Mouse (Mus musculus): ENCODE measurements around the gene C2cd4b. TPM values are rescaled to one million over a fixed set of nuclear protein-coding genes. Genes with fewer than 3 reads are reported as not detected.

The C2cd4b gene
- polyA plus RNA-seq (2015; fragmentation: Nextera tagmentation; extraction: Ambion mirVana), result 0.20 and 0.44 TPM in 2 replicates

DNA sequence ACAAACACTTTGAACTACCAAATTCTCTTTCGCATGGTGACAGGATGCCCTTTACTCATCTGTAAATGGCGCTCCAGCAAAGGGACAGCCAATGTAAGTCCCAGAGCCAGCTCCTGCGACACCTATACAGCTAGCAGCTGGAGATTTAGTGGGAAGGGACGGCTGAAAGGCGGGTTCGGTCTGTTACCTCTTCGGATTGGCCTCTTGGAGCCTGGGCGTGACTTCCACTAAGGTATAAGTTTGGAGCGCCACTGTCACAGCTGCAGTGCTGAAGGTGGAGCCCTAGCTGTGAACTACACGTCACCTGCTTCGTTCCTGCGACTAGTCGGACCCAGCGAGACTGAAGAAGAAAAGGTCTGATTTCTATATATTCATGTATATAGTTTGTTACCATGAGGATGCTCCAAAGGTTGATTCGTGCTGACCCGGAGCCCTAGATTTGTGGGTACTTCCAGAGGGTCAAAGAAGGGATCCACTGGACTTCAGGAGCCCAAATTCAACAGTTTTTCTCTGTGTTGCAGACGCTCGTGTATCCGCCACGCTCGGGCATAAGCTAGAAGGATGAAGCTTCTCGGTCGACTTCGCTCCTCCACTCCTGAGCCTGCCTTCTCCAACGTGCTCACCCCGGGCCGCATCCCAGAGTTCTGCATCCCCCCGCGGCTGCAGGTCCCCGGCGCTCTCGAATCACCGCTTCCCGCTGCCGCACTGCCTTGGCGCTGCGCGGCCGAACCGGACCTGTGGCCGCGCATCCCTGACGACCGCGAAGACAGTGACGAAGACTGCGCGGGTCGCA is at the start of gene C2cd4b:
TSS of gene C2cd4b (plus strand) at position 275 of the 793 bp plus-strand sequence.
- Histone ChIP-seq H3K9ac (replicated peaks) (peak within 1 kb of the TSS; percentile 79), H3K4me3 (replicated peaks) (peak within 1 kb of the TSS; percentile 61), H3K27me3 (peaks cover 25% of the 10 kb centered on the region), H3K4me2 (replicated peaks) (peak within 1 kb of the TSS; percentile 90), H3K27ac (peak within 1 kb of the TSS; percentile 84), H3K36me3 (no peaks in the 10 kb centered on the region), H3K4me1 (replicated peaks) (peaks cover 17% of the 10 kb centered on the region), H3K9me3 (no peaks in the 10 kb centered on the region)
- peak; percentile 54 for ATAC-seq
- WGBS, result 3% methylated on average over 49 of the region's 49 CpGs

DNA sequence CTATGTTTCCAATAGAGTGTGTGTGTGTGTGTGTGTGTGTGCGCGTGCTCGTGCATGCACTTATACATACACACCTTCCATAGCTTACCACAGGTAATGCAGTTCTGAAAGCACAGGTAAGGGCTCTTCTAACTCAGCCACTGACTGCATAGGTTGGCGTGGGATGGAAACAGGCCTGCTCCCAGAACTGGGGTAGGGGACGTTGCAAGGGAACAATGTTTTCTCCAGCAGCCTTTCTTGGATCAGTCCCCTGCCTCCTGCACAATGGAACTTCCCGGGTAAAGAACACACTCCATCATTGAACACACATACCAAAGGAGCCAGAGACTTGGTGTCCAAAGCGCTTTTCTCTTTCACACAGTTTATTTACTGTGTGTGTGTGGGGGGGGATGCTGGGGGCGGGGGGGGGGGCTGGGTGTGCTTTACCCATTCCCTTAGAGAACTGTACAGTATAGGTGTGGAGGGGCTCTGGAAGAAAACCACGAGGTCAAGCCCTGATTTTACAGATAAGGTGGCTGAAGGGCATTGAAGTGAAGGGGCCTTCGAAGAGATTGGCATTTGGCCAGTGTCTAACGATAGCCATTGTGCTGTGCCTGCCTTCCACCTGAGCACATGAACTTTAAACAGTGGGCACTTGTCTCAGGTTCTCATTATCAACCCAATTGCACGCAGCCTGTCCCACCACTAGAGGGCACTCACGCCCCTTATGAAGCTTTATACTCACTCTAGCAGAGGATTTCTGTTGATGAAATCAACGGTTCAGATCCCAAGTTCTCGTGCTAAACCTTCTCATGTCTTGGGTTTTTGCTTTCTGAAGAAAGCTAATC is 48.0 kb upstream of the C2cd4b start:
- H3K27me3 ChIP-seq, result no peaks in the 10 kb centered on the region
- H3K4me3 ChIP-seq (replicated peaks), result no peak overlapping the region
- no peak overlapping the region for H3K4me2 ChIP-seq (replicated peaks)
- no peaks in the 10 kb centered on the region for H3K4me1 ChIP-seq (replicated peaks)
- H3K9me3 ChIP-seq, result no peaks in the 10 kb centered on the region
- WGBS, result 48% methylated on average over 15 of the region's 15 CpGs
- no peak for ATAC-seq
- no peak overlapping the region for H3K9ac ChIP-seq (replicated peaks)
- no peaks in the 10 kb centered on the region for H3K36me3 ChIP-seq
- H3K27ac ChIP-seq, result no peak overlapping the region

DNA sequence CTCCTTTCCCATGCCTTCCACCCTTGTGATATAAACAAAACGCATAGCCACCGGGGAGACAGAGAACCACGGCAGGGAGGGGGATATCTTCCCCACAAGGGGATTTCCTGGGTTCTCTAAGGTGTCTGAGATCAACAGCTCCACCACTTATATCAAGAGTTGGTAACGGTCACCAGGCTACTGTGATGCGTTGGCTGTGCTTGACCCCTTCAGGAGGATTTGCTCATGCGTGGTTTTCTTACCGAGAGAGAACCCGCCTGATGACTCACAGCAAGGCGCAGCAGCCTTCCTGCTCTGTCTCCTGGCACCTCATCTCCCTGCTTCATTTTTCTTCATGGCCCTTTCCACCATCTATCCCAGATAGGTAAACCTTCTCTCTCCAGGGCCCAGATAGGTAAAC is 47.1 kb upstream of the C2cd4b start:
- Histone ChIP-seq H3K9me3 (no peaks in the 10 kb centered on the region), H3K4me1 (replicated peaks) (no peaks in the 10 kb centered on the region), H3K4me2 (replicated peaks) (no peak overlapping the region), H3K27me3 (no peaks in the 10 kb centered on the region), H3K9ac (replicated peaks) (no peak overlapping the region), H3K36me3 (no peaks in the 10 kb centered on the region), H3K27ac (no peak overlapping the region), H3K4me3 (replicated peaks) (no peak overlapping the region)
- 83% methylated on average over 9 of the region's 9 CpGs for WGBS
- no peak for ATAC-seq

DNA sequence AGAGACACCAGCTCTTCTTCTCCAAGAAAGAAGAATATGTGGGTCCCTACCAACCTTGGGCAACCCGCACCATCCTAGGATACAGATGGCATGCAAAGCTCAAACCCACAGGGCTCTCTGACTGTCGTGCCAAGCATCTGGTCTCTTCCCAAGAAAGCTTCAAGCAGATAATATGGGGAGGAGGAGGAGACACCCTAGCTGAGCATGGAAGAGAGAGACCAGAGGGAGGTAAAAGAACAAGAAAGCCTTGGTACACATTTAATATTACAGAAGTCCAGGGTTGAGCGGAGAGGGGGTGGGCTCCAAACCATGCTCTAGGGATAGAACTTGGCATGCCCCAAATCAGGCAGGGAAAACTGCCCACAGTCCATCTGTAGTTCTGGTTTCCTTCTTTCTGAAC is 42.2 kb upstream of the C2cd4b start:
- Histone ChIP-seq H3K4me3 (replicated peaks) (no peak overlapping the region), H3K9me3 (no peaks in the 10 kb centered on the region), H3K9ac (replicated peaks) (no peak overlapping the region), H3K4me2 (replicated peaks) (no peak overlapping the region), H3K36me3 (no peaks in the 10 kb centered on the region), H3K27ac (no peak overlapping the region), H3K4me1 (replicated peaks) (no peaks in the 10 kb centered on the region; the same call in 1 of the 2 replicates), H3K27me3 (no peaks in the 10 kb centered on the region)
- 87% methylated on average over 3 of the region's 3 CpGs for WGBS
- ATAC-seq, result no peak

DNA sequence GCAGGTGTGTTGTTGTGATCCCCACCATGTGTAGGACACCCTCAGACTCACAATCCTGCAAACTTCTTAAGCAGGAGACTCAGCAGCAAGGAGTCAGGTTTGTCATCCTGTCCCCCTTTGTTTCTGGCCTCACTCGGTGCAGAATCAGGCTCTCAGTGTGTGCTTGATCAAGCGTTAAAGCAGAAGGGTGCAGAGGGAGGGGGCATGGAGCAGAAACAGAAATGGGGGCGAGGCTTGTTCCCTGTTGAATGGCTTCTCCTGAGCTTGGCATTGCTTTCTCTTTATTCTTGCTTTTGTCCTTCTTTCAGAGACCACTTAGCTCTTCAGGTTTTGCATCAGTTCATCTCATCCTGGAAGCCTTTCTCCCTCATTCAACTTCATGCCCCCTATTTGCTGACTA is 40.6 kb upstream of the C2cd4b start:
- ATAC-seq, result no peak
- H3K9ac ChIP-seq (replicated peaks), result no peak overlapping the region
- H3K4me1 ChIP-seq (replicated peaks), result no peaks in the 10 kb centered on the region; the same call in 1 of the 2 replicates
- H3K36me3 ChIP-seq, result no peaks in the 10 kb centered on the region
- WGBS, result 9% methylated on average over 3 of the region's 3 CpGs
- no peaks in the 10 kb centered on the region for H3K27me3 ChIP-seq
- no peak overlapping the region for H3K4me3 ChIP-seq (replicated peaks)
- no peak overlapping the region for H3K27ac ChIP-seq
- no peak overlapping the region for H3K4me2 ChIP-seq (replicated peaks)
- H3K9me3 ChIP-seq, result no peaks in the 10 kb centered on the region

DNA sequence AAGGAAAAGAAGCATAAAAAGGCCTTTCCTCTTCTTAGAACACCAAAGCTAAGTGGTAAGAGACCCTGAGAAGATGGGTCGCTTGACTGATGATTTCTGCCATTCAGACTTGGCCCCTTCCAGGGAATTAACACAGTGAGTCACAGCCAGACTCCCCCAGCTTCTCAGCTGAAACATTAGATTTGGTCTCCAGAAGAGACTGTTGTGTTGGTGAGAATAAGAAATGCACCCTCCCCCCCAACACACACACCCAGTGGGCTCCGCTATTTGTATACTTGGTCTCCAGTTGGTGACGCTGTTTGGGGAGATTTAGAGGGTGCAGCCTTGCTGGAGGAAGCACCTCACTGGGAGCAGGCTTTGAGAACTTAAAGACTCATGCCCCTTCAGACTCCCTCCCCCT is 39.1 kb upstream of the C2cd4b start:
- no peak for ATAC-seq
- Histone ChIP-seq H3K4me2 (replicated peaks) (no peak overlapping the region), H3K4me3 (replicated peaks) (no peak overlapping the region), H3K27ac (no peak overlapping the region), H3K9me3 (no peaks in the 10 kb centered on the region), H3K36me3 (no peaks in the 10 kb centered on the region), H3K4me1 (replicated peaks) (no peaks in the 10 kb centered on the region; the same call in 1 of the 2 replicates), H3K27me3 (no peaks in the 10 kb centered on the region), H3K9ac (replicated peaks) (no peak overlapping the region)
- 73% methylated on average over 3 of the region's 3 CpGs for WGBS

DNA sequence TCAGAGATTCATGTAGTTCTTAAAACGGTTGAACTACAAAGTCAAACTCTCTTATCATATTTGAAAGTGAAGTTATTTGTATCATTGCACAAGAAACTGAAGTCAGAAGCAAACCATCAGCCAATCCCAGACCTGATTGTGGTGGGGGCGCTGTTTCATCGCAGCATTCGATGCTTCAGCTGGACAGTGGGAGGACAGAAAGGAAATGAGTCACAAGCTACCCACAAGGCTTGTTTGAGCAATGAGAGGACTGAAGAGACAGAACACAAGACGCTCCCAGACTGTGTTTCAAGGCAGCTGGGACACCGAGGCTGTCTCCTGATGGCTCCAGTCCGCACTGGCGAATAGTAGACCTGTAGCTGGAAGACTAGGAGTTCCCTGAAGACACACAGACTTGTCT is 36.9 kb upstream of the C2cd4b start:
- H3K4me3 ChIP-seq (replicated peaks), result no peak overlapping the region
- no peak overlapping the region for H3K9ac ChIP-seq (replicated peaks)
- no peaks in the 10 kb centered on the region for H3K36me3 ChIP-seq
- H3K4me1 ChIP-seq (replicated peaks), result no peaks in the 10 kb centered on the region; the same call in 1 of the 2 replicates
- no peaks in the 10 kb centered on the region for H3K27me3 ChIP-seq
- ATAC-seq, result no peak
- H3K9me3 ChIP-seq, result no peaks in the 10 kb centered on the region
- no peak overlapping the region for H3K27ac ChIP-seq
- WGBS, result 93% methylated on average over 8 of the region's 8 CpGs
- no peak overlapping the region for H3K4me2 ChIP-seq (replicated peaks)

DNA sequence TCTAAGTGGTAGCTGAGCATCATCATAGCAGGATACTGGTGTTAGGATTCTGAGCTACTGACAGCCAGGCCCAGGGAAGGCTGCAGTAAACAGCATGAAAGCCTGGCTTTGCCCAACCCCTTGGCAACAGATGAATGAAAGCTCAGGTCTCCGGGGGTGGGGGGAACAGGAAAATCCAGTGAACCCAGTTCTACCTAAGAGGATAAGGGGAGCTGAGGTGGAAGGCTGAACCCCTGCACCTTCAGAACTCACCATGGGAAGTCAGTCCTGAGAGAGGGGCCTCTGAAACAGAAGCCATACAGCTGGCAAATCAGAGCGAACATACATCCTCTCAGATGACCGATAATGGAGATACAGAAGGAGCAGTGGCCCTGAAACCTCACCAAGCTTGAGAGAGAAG is 34.0 kb upstream of the C2cd4b start:
- WGBS, result 86% methylated on average over 3 of the region's 3 CpGs
- no peak overlapping the region for H3K27ac ChIP-seq
- no peak for ATAC-seq
- no peaks in the 10 kb centered on the region for H3K36me3 ChIP-seq
- no peaks in the 10 kb centered on the region for H3K27me3 ChIP-seq
- no peak overlapping the region for H3K9ac ChIP-seq (replicated peaks)
- no peak overlapping the region for H3K4me2 ChIP-seq (replicated peaks)
- no peaks in the 10 kb centered on the region for H3K4me1 ChIP-seq (replicated peaks)
- H3K9me3 ChIP-seq, result no peaks in the 10 kb centered on the region
- H3K4me3 ChIP-seq (replicated peaks), result no peak overlapping the region

DNA sequence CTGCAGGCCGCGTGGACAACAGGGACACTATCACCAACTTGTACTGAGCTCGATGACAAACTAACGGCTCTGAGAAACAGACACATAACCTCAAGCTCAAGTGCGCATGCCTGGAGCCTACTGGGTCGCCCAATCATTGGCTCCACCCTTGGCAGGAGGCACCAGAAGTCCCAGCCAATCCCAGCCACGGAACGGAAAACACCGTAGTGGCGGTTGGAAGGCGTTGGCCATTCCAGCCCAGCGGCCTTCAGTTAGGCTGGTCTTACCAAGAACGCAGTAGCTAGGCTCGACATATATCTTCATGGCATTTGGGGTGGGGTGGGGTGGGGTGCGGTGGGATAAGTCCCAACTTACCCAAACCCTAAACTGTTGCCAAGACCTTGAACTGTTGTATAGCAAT is 25.5 kb upstream of the C2cd4b start:
- no peaks in the 10 kb centered on the region for H3K9me3 ChIP-seq
- no peak overlapping the region for H3K27ac ChIP-seq
- H3K36me3 ChIP-seq, result no peaks in the 10 kb centered on the region
- no peak overlapping the region for H3K9ac ChIP-seq (replicated peaks)
- H3K4me1 ChIP-seq (replicated peaks), result no peaks in the 10 kb centered on the region
- no peak overlapping the region for H3K4me2 ChIP-seq (replicated peaks)
- no peaks in the 10 kb centered on the region for H3K27me3 ChIP-seq
- H3K4me3 ChIP-seq (replicated peaks), result no peak overlapping the region
- 96% methylated on average over 15 of the region's 15 CpGs for WGBS
- ATAC-seq, result no peak

DNA sequence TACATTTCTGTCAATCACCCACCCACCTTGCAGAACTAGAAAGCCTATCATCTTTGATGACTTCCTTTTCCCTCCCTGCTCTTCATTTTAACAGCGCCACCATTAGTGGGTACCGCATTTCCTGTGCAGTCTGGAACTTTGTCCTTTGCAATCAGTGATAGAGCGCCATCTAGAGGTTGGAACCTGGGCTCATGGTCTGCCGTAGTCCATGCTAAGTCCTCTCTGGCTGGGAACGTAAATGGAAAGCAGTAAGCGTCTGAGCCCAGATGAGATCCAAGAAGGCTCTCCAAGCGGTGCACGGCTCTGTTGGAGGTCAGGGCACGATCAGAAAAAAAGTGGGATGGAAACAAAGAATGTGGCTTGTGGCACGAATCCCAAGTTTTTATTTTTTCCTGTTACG is 23.8 kb upstream of the C2cd4b start:
- Histone ChIP-seq H3K27me3 (no peaks in the 10 kb centered on the region), H3K9me3 (no peaks in the 10 kb centered on the region), H3K4me1 (replicated peaks) (no peaks in the 10 kb centered on the region), H3K36me3 (no peaks in the 10 kb centered on the region), H3K9ac (replicated peaks) (no peak overlapping the region), H3K4me2 (replicated peaks) (no peak overlapping the region), H3K27ac (no peak overlapping the region), H3K4me3 (replicated peaks) (no peak overlapping the region)
- 53% methylated on average over 11 of the region's 11 CpGs for WGBS
- no peak for ATAC-seq

DNA sequence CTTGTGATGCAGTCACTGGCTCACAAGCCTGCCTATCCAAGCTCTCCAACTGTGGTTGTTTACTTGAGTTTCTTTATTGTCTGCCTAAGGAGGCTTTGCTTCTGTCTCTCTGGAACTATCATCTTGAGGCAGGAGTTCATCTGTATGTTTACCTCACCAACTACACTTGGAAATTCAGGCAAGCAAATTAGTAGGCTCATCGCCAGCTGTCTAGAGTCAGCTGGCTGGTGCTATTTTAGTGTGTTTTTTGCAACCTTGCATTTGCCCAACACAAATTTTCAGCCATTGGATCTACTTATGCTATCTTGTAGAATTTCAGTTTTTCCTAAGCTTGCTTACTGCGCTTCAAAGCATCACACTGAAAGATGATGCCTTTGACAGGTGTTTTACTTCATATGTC is 18.0 kb upstream of the C2cd4b start:
- Histone ChIP-seq H3K27me3 (no peaks in the 10 kb centered on the region), H3K36me3 (no peaks in the 10 kb centered on the region), H3K4me2 (replicated peaks) (no peak overlapping the region), H3K27ac (no peak overlapping the region), H3K9me3 (no peaks in the 10 kb centered on the region), H3K4me3 (replicated peaks) (no peak overlapping the region), H3K4me1 (replicated peaks) (no peaks in the 10 kb centered on the region), H3K9ac (replicated peaks) (no peak overlapping the region)
- no peak for ATAC-seq
- WGBS, result 97% methylated on average over 2 of the region's 2 CpGs

DNA sequence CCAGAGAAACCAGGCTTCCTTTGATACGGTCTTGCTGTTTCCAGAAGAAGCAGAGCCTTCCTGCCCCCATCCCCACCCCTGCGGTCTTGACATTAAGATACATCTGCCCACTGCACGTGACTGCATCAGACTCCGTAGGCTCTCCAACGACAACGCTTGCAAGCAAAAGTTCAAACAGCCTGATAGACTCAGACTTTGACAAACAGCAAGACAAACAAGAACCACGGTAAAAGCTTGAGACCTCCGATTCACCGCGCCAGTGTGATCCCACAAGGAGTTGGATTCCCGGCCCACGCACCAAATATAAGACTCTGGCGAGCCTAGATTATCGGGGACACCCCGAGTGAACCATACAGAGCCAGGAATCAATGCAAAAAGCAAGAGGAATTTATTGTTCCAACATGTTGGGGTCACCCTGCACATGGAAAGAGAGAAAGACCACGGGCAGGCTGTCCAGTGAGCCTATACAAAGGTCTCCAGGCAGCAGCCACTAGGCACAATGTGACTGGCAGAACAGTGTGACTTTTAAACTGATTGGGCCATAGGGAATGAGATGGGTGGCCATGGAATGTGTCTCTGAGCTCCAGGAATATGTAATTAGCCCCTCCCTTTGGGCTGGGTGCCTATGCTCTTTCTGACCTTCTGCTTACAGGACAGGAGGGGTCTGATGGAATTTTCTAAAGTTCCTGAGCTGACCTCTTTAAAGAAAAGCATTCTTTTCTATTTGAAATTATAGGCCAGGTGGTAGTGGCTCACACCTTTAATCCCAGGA is 5.6 kb upstream of the C2cd4b start:
- 87% methylated on average over 16 of the region's 16 CpGs for WGBS
- no peak overlapping the region for H3K4me3 ChIP-seq (replicated peaks)
- ATAC-seq, result no peak
- no peaks in the 10 kb centered on the region for H3K4me1 ChIP-seq (replicated peaks)
- H3K9ac ChIP-seq (replicated peaks), result no peak overlapping the region
- H3K36me3 ChIP-seq, result no peaks in the 10 kb centered on the region
- no peak overlapping the region for H3K27ac ChIP-seq
- no peaks in the 10 kb centered on the region for H3K9me3 ChIP-seq
- no peak overlapping the region for H3K4me2 ChIP-seq (replicated peaks)
- 0 out of 2 replicates have a peak, but pooled peaks cover 5% of the 10 kb centered on the region for H3K27me3 ChIP-seq

All from midbrain, embryonic 13.5 days (tissue).